Mouse (Mus musculus): ENCODE measurements at regions not wholly inside any gene's neighbourhood (a gene's known extent, or its start where the extent isn't known, plus 50 kb on each side); places are given as distances from the start of the nearest gene placed in this dataset.

DNA sequence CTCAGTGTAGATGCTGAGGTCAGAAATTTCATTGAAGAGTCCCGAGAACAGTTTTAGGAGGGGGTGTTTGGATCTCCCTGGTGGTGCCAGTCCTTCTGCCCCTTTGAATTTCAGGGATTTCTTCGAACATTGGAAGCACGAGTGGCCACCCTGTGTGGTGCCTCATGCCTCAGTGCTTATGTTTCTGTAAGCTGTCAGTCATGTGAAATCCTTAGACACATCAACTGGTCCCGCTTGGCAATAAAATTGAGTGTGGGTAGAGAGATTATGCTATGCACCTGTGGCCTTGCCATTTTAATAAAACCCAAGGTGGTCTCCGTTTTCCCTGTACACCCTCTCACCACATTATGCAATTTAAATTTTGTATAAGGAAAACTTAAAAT is 136.1 kb upstream of the Zfand5 start:
- TF ChIP-seq CTCF (IDR thresholded peaks at IDR 0.05; ENCODE audit: borderline replicate concordance, control insufficient read depth, extremely low read depth, insufficient read depth, low read length, poor library complexity) = no peak
- no peak for TF ChIP-seq POLR2A (IDR thresholded peaks at IDR 0.05; ENCODE audit: control insufficient read depth, extremely low read depth, insufficient read depth, low read length, poor library complexity)

Data from thymus, adult 2 months (tissue).